Mouse (Mus musculus) forelimb bud, embryonic 11.5 days (tissue): ENCODE data around the gene Sgca.

Experiments
- DNase-seq: peaks from one replicate; pipeline ENCODE4 v3.0.0-alpha.2; 2012; ENCODE audit warnings: low read depth, low spot score

The Sgca gene

GRCm38 (mm10) chr11:94913302-94914090 is 62.6 kb downstream of the Sgca start:
- no peak for DNase-seq
